Mouse (Mus musculus) small intestine, adult 2 months (tissue): ENCODE results near the gene Mgat3.

ENCODE experiments used
- CTCF ChIP-seq: fragments of 200-500 bp; IDR thresholded peaks from 2 replicates; pipeline ENCODE4 v1.5.1; 2012; ENCODE audit warnings: low read depth, mild to moderate bottlenecking, control low read depth, inconsistent platforms, low read length, moderate library complexity, mixed read lengths; ENCODE audit not compliant: insufficient replicate concordance, insufficient read length; ENCODE audit errors: extremely low read depth
- POLR2A ChIP-seq: fragments of 200-500 bp; IDR thresholded peaks from 2 replicates; pipeline ENCODE4 v1.6.1; 2012; ENCODE audit warnings: low read depth, mild to moderate bottlenecking, control low read depth, inconsistent platforms, low read length, moderate library complexity

GRCm38 (mm10) chr15:80157197-80157943 is 16.2 kb upstream of the Mgat3 start:
- TF ChIP-seq CTCF (no peak), POLR2A (no peak)
